Mouse (Mus musculus) erythroid progenitor cell, adult 5-6 weeks (primary cell): ENCODE measurements at regions not wholly inside any gene's neighbourhood (a gene's known extent, or its start where the extent isn't known, plus 50 kb on each side); places are given as distances from the start of the nearest gene placed in this dataset.

Experiments
- ATAC-seq: replicated peaks from 2 replicates; pipeline ENCODE4 v1.8.0; 2016; ENCODE audit warnings: moderate number of reproducible peaks, mild to moderate bottlenecking, moderate TSS enrichment, inconsistent platforms; ENCODE audit not compliant: poor library complexity, low FRiP score, severe bottlenecking

GRCm38 (mm10) chr2:74974595-74975325 is 149.2 kb downstream of the Mtx2 start:
- ATAC-seq, result no peak

GRCm38 (mm10) chr2:74977348-74977747 is 151.7 kb downstream of the Mtx2 start:
- no peak for ATAC-seq

DNA sequence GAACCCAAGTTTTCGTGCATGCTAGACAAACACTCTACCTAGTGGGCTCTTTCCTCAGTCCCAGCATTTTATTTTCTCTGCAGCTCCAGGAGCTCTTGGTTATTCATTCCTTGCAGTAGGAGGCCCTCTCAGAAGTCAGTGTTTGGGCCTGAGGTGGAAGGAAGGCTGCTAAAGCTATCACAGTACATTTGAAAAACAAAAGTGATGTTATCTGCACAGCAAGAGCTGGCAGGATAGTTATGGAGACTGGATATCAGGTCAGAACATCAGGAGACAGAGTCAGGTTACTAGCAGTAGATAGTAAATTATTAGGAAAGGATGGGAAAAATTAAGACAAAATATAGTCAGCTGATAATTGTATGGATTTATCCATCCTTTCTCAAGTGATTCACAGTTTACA is 152.2 kb downstream of the Mtx2 start:
- no peak for ATAC-seq

GRCm38 (mm10) chr2:74981856-74982255 is 156.3 kb downstream of the Mtx2 start:
- ATAC-seq, result no peak

GRCm38 (mm10) chr2:74993802-74994201 is 168.2 kb downstream of the Mtx2 start:
- no peak for ATAC-seq

- no peak for ATAC-seq
Observed at GRCm38 (mm10) chr2:74994998-74995397, 169.4 kb downstream of the Mtx2 start.

DNA sequence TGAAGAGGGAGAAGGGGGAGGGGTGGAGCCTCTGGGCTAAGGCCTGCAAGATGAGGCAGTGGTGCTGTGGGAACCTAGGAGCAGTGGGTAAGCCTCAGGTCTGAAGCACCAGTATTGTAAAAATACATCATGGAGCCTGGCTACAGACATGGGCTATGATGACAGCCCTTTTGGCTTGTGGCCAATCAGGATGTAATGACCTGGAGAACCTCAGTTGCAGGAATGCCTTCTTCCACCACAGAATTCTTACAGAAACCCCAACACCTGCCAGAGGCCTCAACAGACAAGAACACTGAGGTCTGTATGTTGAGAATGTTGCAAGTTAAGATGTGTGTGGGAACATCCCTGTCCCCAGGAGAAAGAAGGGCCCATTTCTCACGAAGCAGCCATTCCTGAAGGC is 172.1 kb downstream of the Mtx2 start:
- no peak for ATAC-seq

DNA sequence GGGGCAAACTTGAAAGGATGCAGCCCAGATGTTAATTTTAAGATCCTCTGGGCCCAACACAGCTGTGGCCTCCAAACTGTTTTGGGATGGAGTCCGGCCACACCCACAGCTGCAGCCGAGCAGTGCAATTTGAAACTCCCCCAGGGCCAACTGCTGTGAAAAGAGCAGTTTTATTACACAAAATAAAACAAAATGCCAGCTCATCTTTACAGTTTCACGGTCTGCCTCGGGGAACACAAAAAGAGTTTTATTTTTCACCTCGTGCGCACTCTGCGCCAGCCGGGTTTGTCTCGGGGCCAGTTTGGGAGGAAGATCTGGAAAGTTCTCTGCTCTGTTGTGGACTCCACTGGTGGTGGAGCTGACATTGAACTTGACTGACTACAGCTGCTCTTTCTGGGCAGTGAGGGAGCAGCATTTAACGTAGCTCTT is 174.8 kb downstream of the Mtx2 start:
- ATAC-seq, result no peak

DNA sequence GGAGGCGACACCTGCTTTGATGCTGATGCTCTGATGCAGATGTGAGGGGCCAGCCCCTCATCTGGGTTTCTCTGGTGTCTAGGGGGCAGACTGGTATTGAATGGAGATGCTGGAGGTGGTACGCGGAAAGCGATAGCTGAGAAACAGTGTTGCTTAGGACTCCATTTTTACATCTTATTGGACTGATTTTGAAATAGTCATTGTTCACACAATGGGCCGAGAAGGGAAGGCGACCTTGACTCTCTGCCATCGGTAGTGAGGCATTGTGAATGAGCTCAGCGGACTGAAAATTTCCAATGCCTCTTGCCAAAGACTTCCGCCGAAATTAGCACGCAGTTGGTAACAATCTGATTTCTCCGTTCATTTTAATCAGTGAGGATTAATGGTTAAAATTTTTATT is 177.0 kb downstream of the Mtx2 start:
- no peak for ATAC-seq

DNA sequence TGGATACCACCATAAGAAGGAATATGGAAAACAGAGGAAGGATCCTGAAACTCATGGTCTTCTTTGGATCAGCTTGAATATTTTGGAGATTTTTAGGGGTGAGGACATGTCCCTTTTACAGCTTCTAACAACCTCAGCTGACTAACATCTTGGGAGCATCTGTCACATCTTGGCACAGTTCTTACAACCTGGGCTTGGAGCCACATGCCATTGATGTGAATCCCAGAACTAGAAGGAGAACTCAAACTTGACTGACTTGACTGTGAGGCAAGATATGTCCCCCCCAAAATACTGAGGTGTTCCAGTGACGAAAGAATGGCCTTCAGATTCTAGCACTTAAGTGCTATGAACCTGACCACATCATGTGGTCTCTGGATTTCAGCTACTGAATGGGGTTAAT is 182.5 kb downstream of the Mtx2 start:
- ATAC-seq, result no peak

GRCm38 (mm10) chr2:75010647-75011046 is 185.0 kb downstream of the Mtx2 start:
- ATAC-seq, result no peak

DNA sequence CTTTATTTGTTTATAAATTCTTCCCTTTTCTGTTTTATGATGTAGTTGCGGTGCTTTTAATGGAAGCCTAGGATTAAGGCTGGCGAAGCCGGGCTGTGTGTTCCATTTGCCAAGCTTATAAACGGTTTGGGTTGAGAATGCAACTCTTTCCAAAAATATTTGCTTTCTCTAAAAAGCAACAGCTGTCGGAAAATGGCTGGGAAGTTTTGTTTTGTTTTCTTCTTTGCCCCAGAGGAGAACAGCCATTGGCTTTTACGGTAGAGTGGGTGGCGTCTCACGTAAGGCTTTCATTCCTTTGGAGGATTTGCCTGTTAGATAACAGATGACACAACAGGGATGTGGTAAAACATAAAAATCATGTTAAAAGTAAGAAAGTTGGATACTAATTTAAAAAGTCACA is 186.4 kb downstream of the Mtx2 start:
- no peak for ATAC-seq

DNA sequence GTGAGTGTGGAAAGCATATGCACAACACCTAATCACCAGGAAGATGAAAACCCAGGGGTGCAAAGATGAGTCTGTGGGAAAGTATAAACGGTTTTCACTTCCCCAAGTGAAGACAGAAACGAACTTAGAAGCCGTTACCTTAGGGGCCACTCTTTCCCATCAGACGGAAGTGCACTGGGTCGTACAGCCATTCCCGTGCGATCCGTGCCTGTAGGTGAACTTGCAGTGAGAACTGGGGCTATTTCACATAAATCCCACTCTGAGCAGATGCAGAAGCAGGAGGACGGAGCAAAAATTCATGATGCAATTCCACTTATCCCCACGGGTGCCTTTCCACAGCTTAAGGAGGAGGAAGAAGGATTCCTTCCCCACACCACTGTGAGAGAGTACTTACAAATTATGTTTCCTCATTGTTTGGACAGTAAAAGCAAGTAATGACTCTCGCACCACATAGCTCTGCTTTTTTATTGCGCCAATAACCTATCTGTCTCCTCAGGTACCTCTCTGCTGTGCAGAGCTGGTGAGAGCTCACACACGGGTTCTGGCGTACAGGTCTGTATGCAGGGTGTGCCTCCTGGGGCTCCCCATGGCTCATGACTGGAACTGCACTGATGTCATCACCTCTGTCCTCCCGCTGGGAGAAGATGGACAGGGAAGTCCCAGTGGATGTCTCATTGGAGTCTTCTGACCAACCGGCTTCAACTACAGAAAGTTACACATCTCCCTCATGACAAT is 189.6 kb downstream of the Mtx2 start:
- no peak for ATAC-seq

DNA sequence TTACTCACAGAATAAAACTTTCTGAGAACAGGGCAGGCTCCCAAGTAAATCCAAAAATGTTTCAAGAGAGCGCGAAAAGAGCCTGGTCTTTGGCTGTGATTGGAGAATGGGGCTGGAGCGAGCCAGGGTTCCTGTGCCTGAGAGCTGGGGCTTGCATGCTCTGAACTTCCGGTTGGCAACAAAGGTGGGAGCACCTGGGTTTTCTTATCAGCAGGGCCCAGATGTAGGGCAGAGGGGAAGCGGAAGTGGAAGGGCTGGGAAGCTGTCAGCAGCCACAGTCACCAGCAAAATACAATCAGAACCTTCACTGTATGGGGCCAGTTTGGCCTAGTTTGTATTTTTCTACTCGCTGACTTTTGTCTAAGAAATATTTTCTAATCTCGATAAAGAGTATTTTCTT is 193.9 kb downstream of the Mtx2 start:
- no peak for ATAC-seq

GRCm38 (mm10) chr2:75021639-75022038 is 196.0 kb downstream of the Mtx2 start:
- no peak for ATAC-seq

GRCm38 (mm10) chr2:75028151-75028550 is 202.5 kb downstream of the Mtx2 start:
- no peak for ATAC-seq

DNA sequence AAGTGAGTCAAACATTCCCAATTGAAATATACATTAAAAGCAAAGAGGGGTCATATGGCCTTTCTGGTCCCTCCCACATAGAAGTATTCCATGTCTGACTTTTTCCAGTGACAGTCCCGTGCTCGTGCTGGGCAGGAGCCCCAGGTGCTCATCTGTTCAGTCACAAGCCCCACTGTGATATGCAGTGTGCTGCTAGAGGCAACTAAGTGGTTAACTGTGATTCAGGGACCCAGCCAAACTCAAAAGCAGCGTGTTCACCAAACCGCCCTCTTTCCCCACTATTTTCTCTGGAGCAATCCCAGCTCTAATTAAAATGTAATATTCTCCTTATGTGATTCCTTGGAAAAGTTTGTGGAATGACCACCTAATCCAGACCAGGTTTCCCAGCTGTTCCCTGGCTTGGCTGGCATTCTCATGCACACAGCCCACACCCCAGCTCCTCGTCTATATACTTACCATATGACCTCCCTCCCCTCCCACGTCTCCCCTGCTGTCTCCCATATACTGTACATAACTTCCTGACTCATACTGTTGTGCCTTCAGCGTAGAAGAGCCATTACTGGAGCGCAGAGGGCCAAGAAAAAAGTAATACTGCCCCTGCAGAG is 203.6 kb downstream of the Mtx2 start:
- ATAC-seq, result no peak

- no peak for ATAC-seq
Observed at GRCm38 (mm10) chr2:75034708-75035107, 209.1 kb downstream of the Mtx2 start.

DNA sequence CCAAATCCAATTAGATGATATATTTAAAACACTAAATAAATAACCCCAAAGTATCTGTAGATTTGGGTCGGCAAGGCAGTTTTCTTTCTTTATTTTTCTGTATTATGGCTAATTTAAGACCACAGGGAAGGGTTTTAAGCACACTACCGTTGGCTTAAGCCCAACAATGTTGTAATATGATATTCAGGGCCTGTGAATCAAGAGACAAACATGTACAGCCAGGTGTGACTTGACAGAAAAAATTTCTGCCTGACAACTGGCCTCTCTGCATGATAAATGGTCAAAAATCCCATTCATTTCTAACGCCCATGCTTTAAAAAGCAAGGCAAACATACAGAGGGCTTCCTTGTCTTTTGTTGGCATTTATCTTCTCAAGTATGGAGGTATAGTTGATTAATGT is 213.5 kb downstream of the Mtx2 start:
- no peak for ATAC-seq

GRCm38 (mm10) chr2:75046892-75047291 is 221.3 kb downstream of the Mtx2 start:
- no peak for ATAC-seq

- ATAC-seq, result no peak
Observed at GRCm38 (mm10) chr2:75048071-75048470, 222.5 kb downstream of the Mtx2 start.
